Mouse (Mus musculus) hindbrain, postnatal 0 days (tissue): ENCODE measurements at regions not wholly inside any gene's neighbourhood (a gene's known extent, or its start where the extent isn't known, plus 50 kb on each side); places are given as distances from the start of the nearest gene placed in this dataset.

Source experiments
- ATAC-seq: fragments of 200-750 bp; cut with Nextera tagmentation; 2 replicates; pipeline ENCODE4 v1.8.0; 2017; ENCODE audit warnings: mild to moderate bottlenecking, moderate TSS enrichment, moderate library complexity
- DNase-seq: peaks from one replicate; pipeline ENCODE4 v3.0.0-alpha.2; 2015; ENCODE audit warnings: low spot score
- H3K27ac ChIP-seq: fragments of 300-500 bp; sonication (generic); 2 replicates; pipeline ENCODE4 v1.5.1; 2014; ENCODE audit warnings: mild to moderate bottlenecking
- H3K27me3 ChIP-seq: fragments of 300-500 bp; sonication (generic); 2 replicates; pipeline ENCODE4 v1.6.1; 2014; ENCODE audit warnings: low read length, mixed read lengths; ENCODE audit not compliant: insufficient read depth
- H3K36me3 ChIP-seq: fragments of 300-500 bp; sonication (generic); 2 replicates; pipeline ENCODE4 v1.6.1; 2014; ENCODE audit warnings: low read length, mixed read lengths; ENCODE audit not compliant: insufficient read depth
- H3K4me1 ChIP-seq: fragments of 300-500 bp; sonication (generic); 2 replicates; pipeline ENCODE4 v1.6.1; 2014; ENCODE audit warnings: antibody characterized with exemption, low read length, mixed read lengths; ENCODE audit not compliant: insufficient read depth
- H3K4me2 ChIP-seq: fragments of 300-500 bp; sonication (generic); 2 replicates; pipeline ENCODE4 v1.6.1; 2014; ENCODE audit warnings: low read depth, mild to moderate bottlenecking, low read length, moderate library complexity, mixed read lengths
- H3K4me3 ChIP-seq: fragments of 300-500 bp; sonication (generic); 2 replicates; pipeline ENCODE4 v1.5.1; 2014; ENCODE audit warnings: low read length
- H3K9ac ChIP-seq: fragments of 300-500 bp; sonication (generic); replicated peaks from 2 replicates; pipeline ENCODE4 v1.6.1; 2014; ENCODE audit warnings: mild to moderate bottlenecking, low read length, moderate library complexity, mixed read lengths
- H3K9me3 ChIP-seq: fragments of 300-500 bp; sonication (generic); 2 replicates; pipeline ENCODE4 v1.6.1; 2016; ENCODE audit warnings: low read length, mixed read lengths
- CTCF ChIP-seq: IDR thresholded peaks from 2 replicates; pipeline ENCODE4 v1.5.1; 2016; ENCODE audit warnings: antibody characterized with exemption, control low read depth, low read depth
- WGBS: fragments of 180-500 bp; shearing (Covaris S2); extraction: QIAGEN DNeasy Blood & Tissue Kit; methylation state at CpG from one replicate; pipeline ENCODE4 v1.1.7; 2014; 5-methylcytosine and 5-hydroxymethylcytosine counted together

DNA sequence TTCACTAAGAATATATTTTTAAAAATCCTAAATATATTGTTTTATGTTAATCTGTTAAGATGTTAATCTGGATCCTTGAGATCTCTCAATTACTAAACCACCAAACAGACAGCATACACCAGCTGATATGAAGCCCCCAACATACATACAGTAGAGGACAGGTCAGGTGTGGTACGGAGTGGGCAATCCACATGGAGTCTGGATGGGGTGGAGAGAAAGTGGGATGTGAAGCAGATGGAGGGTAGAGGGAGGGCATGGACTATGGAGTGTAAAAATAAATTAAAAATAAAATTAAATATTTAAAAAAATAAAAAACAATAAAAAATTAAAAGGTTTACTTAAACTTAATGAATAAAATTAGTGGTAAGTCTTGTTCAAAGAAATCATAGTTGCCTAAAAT, 1270.0 kb downstream of the Pcdh7 start:
- Histone ChIP-seq H3K4me3 (no peak overlapping the region), H3K9me3 (no peaks in the 10 kb centered on the region), H3K27me3 (no peaks in the 10 kb centered on the region), H3K36me3 (no peaks in the 10 kb centered on the region), H3K27ac (no peak overlapping the region), H3K9ac (no peak overlapping the region), H3K4me2 (no peak overlapping the region), H3K4me1 (no peaks in the 10 kb centered on the region)
- no peak for TF ChIP-seq CTCF
- DNase-seq (no peak), ATAC-seq (no peak)
- WGBS = 93% methylated on average over 1 of the region's 1 CpGs
